Mouse (Mus musculus) kidney, adult 2 months (tissue): ENCODE results near the gene Alk.

Experiments used
- CTCF ChIP-seq: fragments of 200-500 bp; conservative IDR thresholded peaks from 2 replicates; pipeline ENCODE4 v1.5.1; 2011; ENCODE audit warnings: low read depth, mild to moderate bottlenecking, control low read depth, low read length, moderate library complexity, mixed read lengths; ENCODE audit not compliant: insufficient read depth, insufficient read length
- POLR2A ChIP-seq: fragments of 200-500 bp; IDR thresholded peaks from one replicate; pipeline ENCODE4 v1.6.1; 2011; ENCODE audit warnings: low read depth, low read length, control low read depth

DNA sequence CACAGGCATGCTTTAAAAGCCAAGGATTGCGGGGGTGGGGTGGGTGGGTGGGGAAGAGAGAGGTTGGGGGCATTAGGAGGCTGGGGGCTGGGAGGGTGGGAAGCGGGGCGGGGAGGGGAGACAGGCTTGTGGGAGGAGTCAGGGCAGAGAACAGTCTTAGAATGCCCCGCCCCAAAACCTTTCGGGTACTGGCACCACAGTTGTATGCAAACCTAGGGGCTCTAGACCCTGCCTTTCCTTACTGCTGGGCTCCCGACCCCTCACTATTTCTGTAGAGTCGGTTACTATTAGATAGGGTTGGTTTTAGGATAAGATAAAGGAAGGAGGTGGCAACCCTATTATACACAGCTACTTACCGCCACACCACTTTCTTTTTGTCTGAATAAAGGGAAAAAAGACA lies 617.4 kb downstream of the Alk start:
- TF ChIP-seq CTCF: no peak
- TF ChIP-seq POLR2A: no peak
